ENCODE assay signal across 18 mouse cellular contexts in genomic region chr4:105276062-105276795, GRCm38 (mm10).
A peak's percentile ranks its signal among the peaks of the same experiment; 100 is the strongest.
DNase-seq lines count a peak whose midpoint lies in the region; ATAC-seq and TF ChIP-seq lines count a peak whose summit lies in the region.
"Had no signal": no experiment of that assay in that cellular context is flagged by ENCODE, and none has a peak within 500 bp of the region (broad histone marks: within the 10 kb centered on the region; RNA-seq: fewer than 3 reads in every experiment).

No protein-coding gene starts in this region.

- H3K4me2 ChIP-seq in kidney, embryonic 15.5 days: no peak overlapping the region
- H3K4me2 ChIP-seq: heart, embryonic 13.5 days; hindbrain, embryonic 14.5 days; intestine, embryonic 15.5 days; limb, embryonic 13.5 days; liver, embryonic 15.5 days; stomach, embryonic 15.5 days had no signal

- TF ChIP-seq EP300 in heart, adult 2 months (IDR thresholded peaks at IDR 0.05; ENCODE audit: insufficient read depth, low read depth, low read length): no peak
- TF ChIP-seq EP300 in ES-Bruce4 (IDR thresholded peaks at IDR 0.05; ENCODE audit: insufficient read depth, low read depth, low read length): peak; percentile 28; the same call in 1 of the 2 replicates

- no peak overlapping the region for H3K9ac ChIP-seq in heart, adult 2 months (ENCODE audit: low read depth, low read length)
- no peak overlapping the region for H3K9ac ChIP-seq in kidney, embryonic 15.5 days
- no peak overlapping the region for H3K9ac ChIP-seq in ES-Bruce4 (ENCODE audit: low read depth, poor library complexity, severe bottlenecking)
- H3K9ac ChIP-seq: heart, embryonic 13.5 days; hindbrain, embryonic 14.5 days; intestine, embryonic 15.5 days; limb, embryonic 13.5 days; liver, embryonic 15.5 days; stomach, embryonic 15.5 days had no signal

- H3K27me3 ChIP-seq in heart, adult 2 months (ENCODE audit: control insufficient read depth, insufficient read depth, low read length): no peaks in the 10 kb centered on the region
- H3K27me3 ChIP-seq in kidney, embryonic 15.5 days: no peaks in the 10 kb centered on the region
- no peaks in the 10 kb centered on the region for H3K27me3 ChIP-seq in ES-Bruce4 (ENCODE audit: control insufficient read depth, insufficient read depth, low read length, poor library complexity, severe bottlenecking)
- H3K27me3 ChIP-seq: heart, embryonic 13.5 days; intestine, embryonic 15.5 days; limb, embryonic 13.5 days; liver, embryonic 15.5 days; stomach, embryonic 15.5 days had no signal

- ATAC-seq in kidney, embryonic 15.5 days (replicated peaks; ENCODE audit: low FRiP score): no peak
- ATAC-seq: intestine, embryonic 15.5 days had no signal

- no peak for TF ChIP-seq CTCF in heart, adult 2 months (IDR thresholded peaks at IDR 0.05)
- no peak for TF ChIP-seq CTCF in ES-Bruce4 (IDR thresholded peaks at IDR 0.05; ENCODE audit: low read depth, low read length)
- TF ChIP-seq CTCF in left cerebral cortex, adult 2 months (IDR thresholded peaks at IDR 0.05): no peak

- peak overlapping the region; percentile 12 for H3K27ac ChIP-seq in heart, adult 2 months
- H3K27ac ChIP-seq in kidney, embryonic 15.5 days: 0 out of 2 replicates have a peak overlapping the region, but pooled peaks have one; percentile 6
- peak overlapping the region; percentile 44 for H3K27ac ChIP-seq in ES-Bruce4 (ENCODE audit: insufficient read depth, low read length)
- H3K27ac ChIP-seq in left cerebral cortex, adult 2 months: no peak overlapping the region
- H3K27ac ChIP-seq: heart, embryonic 13.5 days; hindbrain, embryonic 14.5 days; intestine, embryonic 15.5 days; limb, embryonic 13.5 days; liver, embryonic 15.5 days; stomach, embryonic 15.5 days had no signal

- no peaks in the 10 kb centered on the region for H3K36me3 ChIP-seq in heart, adult 2 months (ENCODE audit: control insufficient read depth, insufficient read depth, low read length)
- H3K36me3 ChIP-seq in kidney, embryonic 15.5 days: no peaks in the 10 kb centered on the region
- H3K36me3 ChIP-seq in ES-Bruce4 (ENCODE audit: control insufficient read depth, insufficient read depth, low read length, poor library complexity, severe bottlenecking): no peaks in the 10 kb centered on the region
- H3K36me3 ChIP-seq: heart, embryonic 13.5 days; intestine, embryonic 15.5 days; limb, embryonic 13.5 days; liver, embryonic 15.5 days; stomach, embryonic 15.5 days had no signal

- no peak for DNase-seq in heart, adult 2 months
- no peak for DNase-seq in heart, adult 18-20 months
- DNase-seq in kidney, postnatal 25 days: no peak
- DNase-seq in ZHBTc4 (ENCODE audit: low read depth, low spot score): peak; percentile 94
- no peak for DNase-seq in spleen, adult 18-20 months
- DNase-seq in left cerebral cortex, adult 2 months (ENCODE audit: extremely low spot score in 1 of 2, low spot score in 2 of 2): no peak
- DNase-seq: cerebellum, adult 9-11 months; lung, postnatal 10 days; right cerebral cortex, adult 18-20 months; thymus, adult 2 months had no signal

- intact Hi-C loops in heart, adult 2 months (cut with DNase I): loop anchor here (10.0 kb wide), 1 partner anchor 909 kb away; no protein-coding TSS in a partner anchor
- intact Hi-C loops in left cerebral cortex, adult 2 months (cut with DNase I): no loop called here

- H3K79me2 ChIP-seq in heart, adult 2 months (replicated peaks; ENCODE audit: control insufficient read depth, insufficient read depth, low read length): no peaks in the 10 kb centered on the region

- no peak overlapping the region for H3K4me3 ChIP-seq in heart, adult 2 months
- no peak overlapping the region for H3K4me3 ChIP-seq in kidney, embryonic 15.5 days (replicated peaks)
- no peak overlapping the region for H3K4me3 ChIP-seq in ES-Bruce4 (ENCODE audit: low read depth, low read length)
- no peak overlapping the region for H3K4me3 ChIP-seq in left cerebral cortex, adult 2 months
- H3K4me3 ChIP-seq: heart, embryonic 13.5 days; intestine, embryonic 15.5 days; limb, embryonic 13.5 days; liver, embryonic 15.5 days; stomach, embryonic 15.5 days had no signal

- no peak for TF ChIP-seq POLR2A in heart, adult 2 months (IDR thresholded peaks at IDR 0.05; ENCODE audit: insufficient read depth, low read depth, low read length)
- TF ChIP-seq POLR2A in ES-Bruce4 (IDR thresholded peaks at IDR 0.05; ENCODE audit: insufficient read depth, low read length): no peak

- no peaks in the 10 kb centered on the region for H3K9me3 ChIP-seq in kidney, embryonic 15.5 days (replicated peaks)
- no peaks in the 10 kb centered on the region for H3K9me3 ChIP-seq in ES-Bruce4 (replicated peaks; ENCODE audit: control insufficient read depth, insufficient read depth, low read length, poor library complexity, severe bottlenecking)
- H3K9me3 ChIP-seq: heart, embryonic 13.5 days; intestine, embryonic 15.5 days; limb, embryonic 13.5 days; liver, embryonic 15.5 days; stomach, embryonic 15.5 days had no signal

- WGBS in heart, adult 2 months: 61% methylated on average over 14 of the region's 14 CpGs
- WGBS in kidney, embryonic 15.5 days: 53% methylated on average over 14 of the region's 14 CpGs

- H3K4me1 ChIP-seq in heart, adult 2 months (ENCODE audit: control insufficient read depth, insufficient read depth, low read length): peaks cover 8% of the 10 kb centered on the region
- H3K4me1 ChIP-seq in kidney, embryonic 15.5 days: peaks cover 14% of the 10 kb centered on the region
- peaks cover 9% of the 10 kb centered on the region for H3K4me1 ChIP-seq in ES-Bruce4 (ENCODE audit: control insufficient read depth, insufficient read depth, low read length)
- H3K4me1 ChIP-seq: stomach, embryonic 15.5 days had no signal
